Mouse (Mus musculus) midbrain, embryonic 12.5 days (tissue): ENCODE results near the gene Gbp2b. TPM values are rescaled to one million over a fixed set of nuclear protein-coding genes. Genes with fewer than 3 reads are reported as not detected.
"Not testable (repeated sequence)": the region's sequence is repeated elsewhere in the genome, so short reads cannot be mapped to it uniquely, and the experiment has no call there.

ENCODE experiments used
- ATAC-seq: fragments of 200-750 bp; cut with Nextera tagmentation; 2 replicates; pipeline ENCODE4 v1.8.0; 2017; ENCODE audit warnings: low read depth, moderate TSS enrichment, moderate library complexity; ENCODE audit not compliant: low FRiP score
- H3K27ac ChIP-seq: fragments of 300-500 bp; sonication (generic); replicated peaks from 2 replicates; pipeline ENCODE4 v1.5.1; 2016; ENCODE audit warnings: mild to moderate bottlenecking
- H3K27me3 ChIP-seq: fragments of 300-500 bp; sonication (generic); 2 replicates; pipeline ENCODE4 v1.6.1; 2016; ENCODE audit warnings: mild to moderate bottlenecking
- H3K36me3 ChIP-seq: fragments of 300-500 bp; sonication (generic); 2 replicates; pipeline ENCODE4 v1.6.1; 2016
- H3K4me1 ChIP-seq: fragments of 300-500 bp; sonication (generic); 2 replicates; pipeline ENCODE4 v1.6.1; 2016
- H3K4me2 ChIP-seq: fragments of 300-500 bp; sonication (generic); replicated peaks from 2 replicates; pipeline ENCODE4 v1.6.1; 2016; ENCODE audit warnings: mild to moderate bottlenecking, moderate library complexity
- H3K4me3 ChIP-seq: fragments of 300-500 bp; sonication (generic); 2 replicates; pipeline ENCODE4 v1.5.1; 2016; ENCODE audit warnings: mild to moderate bottlenecking
- H3K9ac ChIP-seq: fragments of 300-500 bp; sonication (generic); replicated peaks from 2 replicates; pipeline ENCODE4 v1.6.1; 2016; ENCODE audit warnings: mild to moderate bottlenecking, moderate library complexity
- H3K9me3 ChIP-seq: fragments of 300-500 bp; sonication (generic); 2 replicates; pipeline ENCODE4 v1.6.1; 2016; ENCODE audit warnings: mild to moderate bottlenecking
- WGBS: fragments of 180-500 bp; shearing (Covaris S2); methylation state at CpG from one replicate; pipeline ENCODE4 v1.1.7; 2016; 5-methylcytosine and 5-hydroxymethylcytosine counted together
- microRNA-seq: library from miRNA; unstranded; fragments of <30 nt; microRNA quantifications from one replicate; pipeline ENCODE4, GENCODE M21; 2017
- polyA plus RNA-seq: library from polyadenylated mRNA; unstranded; fragments of >200 nt; fragmentation: Nextera tagmentation; extraction: Ambion mirVana; gene quantifications from 2 replicates; pipeline ENCODE4 v1.2.1, GENCODE M21; 2016

Gbp2b gene
- polyA plus RNA-seq, 1 experiment from 2014 or later, result not detected

GRCm38 (mm10) chr3:142640201-142640600 is 45.6 kb downstream of the Gbp2b start:
- no peak overlapping the region for H3K27ac ChIP-seq
- 0 out of 2 replicates have a peak overlapping the region, but pooled peaks have one; percentile 18 for H3K4me2 ChIP-seq
- no peaks in the 10 kb centered on the region for H3K36me3 ChIP-seq
- 0 out of 2 replicates have a peak, but pooled peaks have one; percentile 63 for ATAC-seq
- H3K9me3 ChIP-seq, result no peaks in the 10 kb centered on the region
- H3K9ac ChIP-seq, result no peak overlapping the region
- no peaks in the 10 kb centered on the region; the same call in 1 of the 2 replicates for H3K4me1 ChIP-seq
- H3K4me3 ChIP-seq, result no peak overlapping the region
- WGBS, result 6% methylated on average over 9 of the region's 9 CpGs
- H3K27me3 ChIP-seq, result no peaks in the 10 kb centered on the region

GRCm38 (mm10) chr3:142645949-142646348 is 51.3 kb downstream of the Gbp2b start:
- H3K4me3 ChIP-seq, H3K4me2 ChIP-seq, H3K27me3 ChIP-seq, H3K9me3 ChIP-seq, H3K36me3 ChIP-seq, H3K27ac ChIP-seq, H3K4me1 ChIP-seq, ATAC-seq, H3K9ac ChIP-seq: not testable (repeated sequence)
- WGBS, result 29% methylated on average over 2 of the region's 2 CpGs

GRCm38 (mm10) chr3:142647836-142648235 is 53.2 kb downstream of the Gbp2b start:
- not testable (repeated sequence) for H3K27me3 ChIP-seq, H3K9ac ChIP-seq, H3K4me1 ChIP-seq, H3K4me3 ChIP-seq, H3K4me2 ChIP-seq, ATAC-seq, H3K36me3 ChIP-seq, H3K9me3 ChIP-seq, H3K27ac ChIP-seq
- WGBS, result 66% methylated on average over 7 of the region's 7 CpGs

- H3K36me3 ChIP-seq, result no peaks in the 10 kb centered on the region
- H3K4me1 ChIP-seq, result no peaks in the 10 kb centered on the region
- no peak overlapping the region for H3K4me2 ChIP-seq
- no peaks in the 10 kb centered on the region for H3K27me3 ChIP-seq
- H3K9ac ChIP-seq, result no peak overlapping the region
- no peak overlapping the region for H3K27ac ChIP-seq
- 25% methylated on average over 2 of the region's 2 CpGs for WGBS
- H3K9me3 ChIP-seq, result no peaks in the 10 kb centered on the region
- no peak overlapping the region for H3K4me3 ChIP-seq
- ATAC-seq, result no peak
Observed at GRCm38 (mm10) chr3:142650205-142650604, 55.6 kb downstream of the Gbp2b start.

- H3K27me3 ChIP-seq, result no peaks in the 10 kb centered on the region
- no peak overlapping the region for H3K27ac ChIP-seq
- 94% methylated on average over 8 of the region's 8 CpGs for WGBS
- no peak overlapping the region for H3K4me2 ChIP-seq
- no peak overlapping the region for H3K9ac ChIP-seq
- ATAC-seq, result no peak
- H3K9me3 ChIP-seq, result no peaks in the 10 kb centered on the region; the same call in 1 of the 2 replicates
- H3K4me1 ChIP-seq, result no peaks in the 10 kb centered on the region
- no peaks in the 10 kb centered on the region for H3K36me3 ChIP-seq
- no peak overlapping the region for H3K4me3 ChIP-seq
Observed at GRCm38 (mm10) chr3:142664723-142665122, 70.1 kb downstream of the Gbp2b start.

Small RNAs within 50 kb of the gene (microRNA-seq; reads per million reads assigned to microRNA genes)
- gene Mir6381, result not detected

Other genes starting within 250 kb of the Gbp2b start
- 15.0 and 15.3 TPM in 2 replicates for gene Pdlim5, start 199.2 kb upstream of the Gbp2b start, polyA plus RNA-seq
- not detected in 2 replicates for gene Gbp5, start 100.9 kb upstream of the Gbp2b start, polyA plus RNA-seq
- 1.8 and 2.3 TPM in 2 replicates for gene Gbp7, start 64.5 kb upstream of the Gbp2b start, polyA plus RNA-seq
- 0.38 and 0.64 TPM in 2 replicates for gene Gbp3, start 34.8 kb upstream of the Gbp2b start, polyA plus RNA-seq
- gene Gbp2, start 25.8 kb downstream of the Gbp2b start, polyA plus RNA-seq, result 0.29 and 0.55 TPM in 2 replicates
- 6.9 and 7.9 TPM in 2 replicates for gene Kyat3, start 106.2 kb downstream of the Gbp2b start, polyA plus RNA-seq
- gene Gtf2b, start 170.2 kb downstream of the Gbp2b start, polyA plus RNA-seq, result 91.8 and 95.1 TPM in 2 replicates